Mouse (Mus musculus): Measurements from ENCODE around the gene Pfkl.

- TF ChIP-seq CTCF (IDR thresholded peaks at IDR 0.05), result no peak
- no peak for TF ChIP-seq POLR2A (IDR thresholded peaks at IDR 0.05; ENCODE audit: insufficient read depth, low read depth, low read length)
Measured at GRCm38 (mm10) chr10:78001796-78002195, 8.1 kb downstream of the Pfkl start.

Data from heart, adult 2 months (tissue).